Mouse (Mus musculus): Measurements from ENCODE around the gene Tmed2. TPM values are rescaled to one million over a fixed set of nuclear protein-coding genes. Genes with fewer than 3 reads are reported as not detected.
A peak's percentile ranks its signal among the peaks of the same experiment; 100 is the strongest.
"Not testable (repeated sequence)": the region's sequence is repeated elsewhere in the genome, so short reads cannot be mapped to it uniquely, and the experiment has no call there.

Gene Tmed2
- polyA plus RNA-seq, 1 experiment from 2014 or later = 588 TPM

DNA sequence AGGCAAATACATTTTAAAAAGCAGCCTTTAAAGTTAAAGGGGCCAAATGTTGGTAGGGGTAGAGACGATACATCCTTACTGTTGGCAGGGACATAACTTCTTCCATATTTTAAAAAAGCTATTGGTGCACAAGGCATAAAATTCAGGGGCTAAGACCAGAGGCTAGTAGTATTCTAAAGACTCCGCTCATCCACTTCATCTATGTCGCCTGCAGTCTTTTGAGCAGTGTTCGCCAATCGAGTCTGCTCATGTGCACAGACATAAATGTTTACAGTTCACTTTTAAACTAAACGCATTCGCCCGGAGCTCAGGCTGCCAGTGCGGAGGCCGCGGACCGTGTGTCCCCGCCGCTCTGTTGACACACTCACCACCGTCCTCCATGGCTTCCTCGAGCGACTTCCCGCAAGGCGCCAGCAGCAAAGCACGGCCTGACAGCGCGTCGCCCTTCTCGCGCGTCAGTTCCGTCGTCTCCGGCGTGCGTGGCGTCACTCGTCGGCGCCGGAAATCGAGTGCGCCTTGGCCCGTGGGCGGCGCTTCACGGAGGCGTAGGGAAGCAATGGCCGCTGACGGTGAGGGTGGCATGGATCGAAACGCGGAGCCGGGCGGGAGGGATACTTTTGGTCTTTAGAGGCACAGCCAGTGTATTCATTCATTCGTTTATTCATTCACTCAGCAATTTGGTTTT is 38.3 kb downstream of the Tmed2 start, which contains the start of the genes Eif2b1 and Gtf2h3:
TSS of gene Eif2b1 (minus strand) at position 499 of the 685 bp plus-strand sequence.
TSS of gene Gtf2h3 (plus strand) at position 508 of the 685 bp plus-strand sequence.
- peak; percentile 99 for DNase-seq
- ATAC-seq (ENCODE audit: insufficient read depth) = peak; percentile 93
- Histone ChIP-seq H3K9me3 (ENCODE audit: low read depth, low read length) (no peaks in the 10 kb centered on the region), H3K4me1 (ENCODE audit: insufficient read depth) (peaks cover 11% of the 10 kb centered on the region), H3K27ac (ENCODE audit: low read depth) (no peak within 1 kb of the TSS), H3K9ac (peak within 1 kb of the TSS; percentile 77), H3K4me3 (ENCODE audit: low read depth, low read length) (peak within 1 kb of the TSS; percentile 86), H3K27me3 (ENCODE audit: insufficient read depth, low read length) (no peaks in the 10 kb centered on the region), H3K36me3 (ENCODE audit: insufficient read depth) (peaks cover 50% of the 10 kb centered on the region), H3K4me2 (peak within 1 kb of the TSS; percentile 89)
- no peak for TF ChIP-seq CTCF (IDR thresholded peaks at IDR 0.05; ENCODE audit: low read depth)
- whole genome bisulfite sequencing = under 1% methylated on average over 51 of the region's 51 CpGs

DNA sequence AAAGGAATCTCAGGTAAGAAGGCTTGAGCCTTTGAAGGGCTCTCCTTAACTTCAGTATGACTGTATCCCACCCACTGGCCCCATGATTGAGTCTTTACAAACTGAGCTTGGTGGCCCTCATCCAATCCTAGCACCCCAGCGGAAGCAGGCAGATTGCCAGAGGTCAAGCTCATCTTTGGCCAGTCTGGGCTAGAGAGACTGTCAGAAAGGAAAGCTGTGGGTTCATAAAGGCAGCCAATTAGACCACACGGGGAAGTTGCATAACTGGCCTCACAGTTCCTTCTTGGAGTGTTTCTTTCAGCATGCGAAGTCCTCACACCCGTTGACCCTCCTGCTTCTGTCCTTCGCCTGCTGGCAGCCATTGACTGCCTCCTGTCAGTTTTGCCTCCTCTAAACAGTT is 42.0 kb downstream of the Tmed2 start:
- no peak overlapping the region for H3K9ac ChIP-seq
- H3K4me1 ChIP-seq (ENCODE audit: insufficient read depth) = peaks cover 11% of the 10 kb centered on the region
- 68% methylated on average over 5 of the region's 5 CpGs for WGBS
- no peak overlapping the region for H3K27ac ChIP-seq (ENCODE audit: low read depth)
- no peak overlapping the region for H3K4me3 ChIP-seq (ENCODE audit: low read depth, low read length)
- DNase-seq (peak; percentile 85), ATAC-seq (ENCODE audit: insufficient read depth) (peak; percentile 33; the same call in 1 of the 2 replicates)
- H3K4me2 ChIP-seq = no peak overlapping the region
- TF ChIP-seq CTCF (IDR thresholded peaks at IDR 0.05; ENCODE audit: low read depth) = no peak
- H3K9me3 ChIP-seq (ENCODE audit: low read depth, low read length) = no peaks in the 10 kb centered on the region
- H3K36me3 ChIP-seq (ENCODE audit: insufficient read depth) = peaks cover 38% of the 10 kb centered on the region
- no peaks in the 10 kb centered on the region for H3K27me3 ChIP-seq (ENCODE audit: insufficient read depth, low read length)

DNA sequence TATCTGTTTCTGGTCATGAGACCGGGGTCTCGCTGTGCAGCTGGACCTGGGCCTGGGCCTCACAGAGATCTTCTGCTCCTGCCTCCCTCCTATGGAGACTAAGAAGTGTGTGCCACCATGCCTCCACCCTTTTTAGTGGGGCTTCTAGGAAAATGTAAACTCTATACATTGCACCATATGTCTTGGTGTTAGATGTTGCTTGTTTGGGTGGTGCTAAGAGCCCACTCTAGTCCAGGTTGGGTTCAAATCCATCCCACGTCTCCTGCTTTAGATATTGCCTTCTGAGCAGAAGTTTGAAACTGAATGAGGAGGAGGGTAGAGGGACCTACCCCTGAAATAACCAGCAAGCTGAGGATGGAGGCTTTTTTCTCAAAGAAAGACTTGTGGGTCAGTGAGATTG is 52.3 kb downstream of the Tmed2 start:
- no peak overlapping the region for H3K9ac ChIP-seq
- H3K9me3 ChIP-seq (ENCODE audit: low read depth, low read length) = no peaks in the 10 kb centered on the region
- no peaks in the 10 kb centered on the region for H3K4me1 ChIP-seq (ENCODE audit: insufficient read depth)
- no peaks in the 10 kb centered on the region for H3K27me3 ChIP-seq (ENCODE audit: insufficient read depth, low read length)
- no peak overlapping the region for H3K27ac ChIP-seq (ENCODE audit: low read depth)
- 94% methylated on average over 3 of the region's 3 CpGs for WGBS
- H3K4me3 ChIP-seq (ENCODE audit: low read depth, low read length) = no peak overlapping the region
- H3K4me2 ChIP-seq = no peak overlapping the region
- no peak for DNase-seq
- H3K36me3 ChIP-seq (ENCODE audit: insufficient read depth) = peaks cover 77% of the 10 kb centered on the region
- ATAC-seq (ENCODE audit: insufficient read depth) = no peak
- TF ChIP-seq CTCF (IDR thresholded peaks at IDR 0.05; ENCODE audit: low read depth) = no peak

- Histone ChIP-seq H3K4me3 (ENCODE audit: low read depth, low read length) (peak overlapping the region; percentile 69), H3K9me3 (ENCODE audit: low read depth, low read length) (no peaks in the 10 kb centered on the region), H3K9ac (peak overlapping the region; percentile 51), H3K27me3 (ENCODE audit: insufficient read depth, low read length) (no peaks in the 10 kb centered on the region), H3K4me1 (ENCODE audit: insufficient read depth) (no peaks in the 10 kb centered on the region), H3K36me3 (ENCODE audit: insufficient read depth) (peaks cover 31% of the 10 kb centered on the region), H3K4me2 (peak overlapping the region; percentile 91), H3K27ac (ENCODE audit: low read depth) (no peak overlapping the region)
- DNase-seq (peak; percentile 99), ATAC-seq (ENCODE audit: insufficient read depth) (peak; percentile 100)
- TF ChIP-seq CTCF (IDR thresholded peaks at IDR 0.05; ENCODE audit: low read depth) = no peak
- 7% methylated on average over 30 of the region's 30 CpGs for WGBS
Observed at GRCm38 (mm10) chr5:124598224-124599174, 58.0 kb downstream of the Tmed2 start.

GRCm38 (mm10) chr5:124599726-124600125 is 59.2 kb downstream of the Tmed2 start:
- H3K36me3 ChIP-seq (ENCODE audit: insufficient read depth) = peaks cover 21% of the 10 kb centered on the region
- H3K9ac ChIP-seq; H3K27me3 ChIP-seq (ENCODE audit: insufficient read depth, low read length); DNase-seq; H3K4me2 ChIP-seq; H3K4me1 ChIP-seq (ENCODE audit: insufficient read depth); H3K9me3 ChIP-seq (ENCODE audit: low read depth, low read length); H3K27ac ChIP-seq (ENCODE audit: low read depth); H3K4me3 ChIP-seq (ENCODE audit: low read depth, low read length); ATAC-seq (ENCODE audit: insufficient read depth): not testable (repeated sequence)
- WGBS = 48% methylated on average over 8 of the region's 8 CpGs

Other genes with a start within 250 kb of the Tmed2 start
- gene Mphosph9, start 212.7 kb upstream of the Tmed2 start, polyA plus RNA-seq (2014; fragmentation: Nextera tagmentation; extraction: Ambion mirVana) = 19.2 and 20.7 TPM in 2 replicates
- 14.5 and 15.2 TPM in 2 replicates for gene 2810006K23Rik, start 212.6 kb upstream of the Tmed2 start, polyA plus RNA-seq (2014; fragmentation: Nextera tagmentation; extraction: Ambion mirVana)
- gene Cdk2ap1, start 177.6 kb upstream of the Tmed2 start, polyA plus RNA-seq (2014; fragmentation: Nextera tagmentation; extraction: Ambion mirVana) = 193 and 259 TPM in 2 replicates
- gene Sbno1, start 114.7 kb upstream of the Tmed2 start, polyA plus RNA-seq (2014; fragmentation: Nextera tagmentation; extraction: Ambion mirVana) = 85.6 and 88.6 TPM in 2 replicates
- gene Kmt5a, start 100.8 kb upstream of the Tmed2 start, polyA plus RNA-seq (2014; fragmentation: Nextera tagmentation; extraction: Ambion mirVana) = 87.7 and 97.5 TPM in 2 replicates
- gene Rilpl2, start 62.3 kb upstream of the Tmed2 start, polyA plus RNA-seq (2014; fragmentation: Nextera tagmentation; extraction: Ambion mirVana) = 28.7 and 29.2 TPM in 2 replicates
- gene Snrnp35, start 57.6 kb upstream of the Tmed2 start, polyA plus RNA-seq (2014; fragmentation: Nextera tagmentation; extraction: Ambion mirVana) = 10.7 and 10.8 TPM in 2 replicates
- gene Rilpl1, start 9.3 kb upstream of the Tmed2 start, polyA plus RNA-seq (2014; fragmentation: Nextera tagmentation; extraction: Ambion mirVana) = 20.3 and 21.1 TPM in 2 replicates
- 12.7 and 14.1 TPM in 2 replicates for gene Ddx55, start 12.2 kb downstream of the Tmed2 start, polyA plus RNA-seq (2014; fragmentation: Nextera tagmentation; extraction: Ambion mirVana)
- 78.0 and 81.6 TPM in 2 replicates for gene Eif2b1, start 38.4 kb downstream of the Tmed2 start, polyA plus RNA-seq (2014; fragmentation: Nextera tagmentation; extraction: Ambion mirVana)
- 71.0 and 74.4 TPM in 2 replicates for gene Gtf2h3, start 38.4 kb downstream of the Tmed2 start, polyA plus RNA-seq (2014; fragmentation: Nextera tagmentation; extraction: Ambion mirVana)
- 41.6 and 47.0 TPM in 2 replicates for gene Atp6v0a2, start 87.9 kb downstream of the Tmed2 start, polyA plus RNA-seq (2014; fragmentation: Nextera tagmentation; extraction: Ambion mirVana)
- 0.05 and 0.07 TPM in 2 replicates for gene Dnah10, start 184.4 kb downstream of the Tmed2 start, polyA plus RNA-seq (2014; fragmentation: Nextera tagmentation; extraction: Ambion mirVana)

Measured in lung, embryonic 14.5 days (tissue).